Mouse (Mus musculus): ENCODE measurements around the gene Mmachc.
A peak's percentile ranks its signal among the peaks of the same experiment; 100 is the strongest.
"Not testable (repeated sequence)": the region's sequence is repeated elsewhere in the genome, so short reads cannot be mapped to it uniquely, and the experiment has no call there.

Mmachc gene

GRCm38 (mm10) chr4:116692146-116692545 is 16.1 kb downstream of the Mmachc start:
- DNase-seq (ENCODE audit: low spot score in 2 of 2): no peak

GRCm38 (mm10) chr4:116689309-116689876 is 18.8 kb downstream of the Mmachc start:
- DNase-seq (ENCODE audit: low spot score in 2 of 2): no peak

DNA sequence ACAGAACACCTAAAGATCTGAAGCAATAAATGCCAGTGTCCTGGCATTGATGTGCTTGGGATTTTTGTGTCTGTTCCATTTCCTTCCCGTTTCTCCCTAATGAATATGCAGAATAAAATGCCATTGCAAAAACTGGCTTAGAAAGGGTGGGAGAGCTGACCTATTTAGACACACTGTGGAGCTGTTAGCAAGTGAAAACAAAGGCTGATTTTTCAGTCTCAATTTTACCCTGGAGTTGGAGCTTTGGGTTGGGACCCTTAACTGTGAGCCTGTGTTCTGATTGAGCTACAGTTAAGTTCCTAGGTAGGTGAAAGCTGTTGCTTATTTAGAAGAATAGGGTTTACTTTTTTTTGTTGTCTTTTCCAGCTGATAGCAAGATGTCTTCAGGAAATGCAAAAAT is 21.2 kb downstream of the Mmachc start:
- no peak for DNase-seq (ENCODE audit: low spot score in 2 of 2)

GRCm38 (mm10) chr4:116685402-116686061 is 22.7 kb downstream of the Mmachc start, which contains the start of gene Prdx1:
Prdx1 (plus strand) TSS chr4:116685544.
- DNase-seq (ENCODE audit: low spot score in 2 of 2): peak; percentile 93 to 96

DNA sequence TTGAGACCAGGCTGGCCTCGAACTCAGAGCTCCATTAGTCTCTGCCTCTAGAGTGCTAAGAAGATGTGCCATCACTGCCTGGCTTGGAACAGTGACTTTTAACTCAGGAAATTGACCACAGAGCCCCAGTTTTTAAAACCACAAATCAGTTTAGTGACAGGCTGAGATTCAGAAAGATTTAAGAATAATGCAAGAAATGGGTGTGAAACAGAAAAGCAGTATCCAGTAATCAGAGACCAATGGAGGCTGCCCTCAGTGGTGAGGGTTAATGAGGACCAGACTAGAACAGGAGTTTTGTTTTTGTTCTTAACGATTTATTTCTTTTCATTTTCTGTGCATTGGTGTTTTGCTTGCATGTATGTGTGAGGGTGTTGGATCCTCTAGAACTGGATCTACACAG is 23.5 kb downstream of the Mmachc start:
- DNase-seq (ENCODE audit: low spot score in 2 of 2): no peak

DNA sequence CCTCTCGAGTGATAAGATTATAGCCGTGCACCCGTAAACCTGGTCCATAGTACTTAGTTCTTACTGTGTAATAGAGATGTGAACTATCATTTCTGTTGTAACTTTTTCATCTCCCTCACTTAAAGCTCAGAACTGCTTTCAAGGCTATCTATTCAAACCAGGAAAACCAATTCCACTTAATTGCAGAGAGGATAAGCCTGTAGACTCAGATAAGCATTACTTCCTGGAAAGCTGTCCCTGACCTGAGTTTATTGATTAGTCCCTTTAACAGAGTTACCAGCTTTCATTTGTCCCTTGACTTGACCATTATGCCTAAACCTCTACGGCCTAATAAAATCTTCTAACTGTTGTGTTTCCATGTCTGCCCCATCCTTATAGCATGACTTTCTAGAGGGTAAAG is 24.2 kb downstream of the Mmachc start:
- no peak for DNase-seq (ENCODE audit: low spot score in 2 of 2)

DNA sequence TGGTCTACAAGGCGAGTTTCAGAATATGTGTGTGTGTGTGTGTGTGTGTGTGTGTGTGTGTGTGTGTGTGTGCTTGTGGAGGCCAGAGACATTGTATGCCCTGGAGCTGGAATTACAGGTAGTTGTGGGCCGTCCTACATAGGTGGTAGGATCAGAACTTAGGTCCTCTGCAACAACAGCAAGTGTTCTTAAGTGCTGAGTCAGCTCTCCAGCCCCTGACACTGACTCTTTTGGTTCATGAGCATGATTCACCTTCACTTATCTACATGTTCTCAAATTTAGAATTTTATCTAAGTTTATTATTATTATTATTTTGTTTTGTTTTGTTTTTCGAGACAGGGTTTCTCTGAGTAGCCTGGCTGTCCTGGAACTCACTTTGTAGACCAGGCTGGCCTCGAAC is 27.7 kb downstream of the Mmachc start:
- DNase-seq (ENCODE audit: low spot score in 2 of 2): not testable (repeated sequence)

- DNase-seq (ENCODE audit: low spot score in 2 of 2): no peak
These were observed 29.1 kb downstream of the Mmachc start for GRCm38 (mm10) chr4:116679141-116679540.

DNA sequence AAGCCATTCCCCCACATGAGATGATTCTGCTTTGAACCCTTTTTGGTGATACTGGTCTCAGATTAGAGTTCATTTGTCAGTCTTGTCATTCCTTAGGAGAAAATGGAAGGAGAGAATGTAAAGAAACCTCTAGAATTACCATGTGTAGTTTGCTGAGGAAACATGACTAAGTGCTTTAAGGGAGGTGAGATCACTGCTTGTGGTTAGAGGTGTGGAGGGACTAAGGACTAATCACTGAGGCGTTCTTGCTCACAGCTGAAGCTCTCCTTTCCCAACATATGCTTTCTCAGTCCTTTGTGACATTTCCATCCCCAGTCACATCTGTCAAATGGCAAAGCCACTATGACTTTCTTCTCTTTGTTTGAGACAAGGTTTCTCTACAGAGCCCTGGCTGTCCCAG is 30.4 kb downstream of the Mmachc start:
- no peak for DNase-seq (ENCODE audit: low spot score in 2 of 2)

DNA sequence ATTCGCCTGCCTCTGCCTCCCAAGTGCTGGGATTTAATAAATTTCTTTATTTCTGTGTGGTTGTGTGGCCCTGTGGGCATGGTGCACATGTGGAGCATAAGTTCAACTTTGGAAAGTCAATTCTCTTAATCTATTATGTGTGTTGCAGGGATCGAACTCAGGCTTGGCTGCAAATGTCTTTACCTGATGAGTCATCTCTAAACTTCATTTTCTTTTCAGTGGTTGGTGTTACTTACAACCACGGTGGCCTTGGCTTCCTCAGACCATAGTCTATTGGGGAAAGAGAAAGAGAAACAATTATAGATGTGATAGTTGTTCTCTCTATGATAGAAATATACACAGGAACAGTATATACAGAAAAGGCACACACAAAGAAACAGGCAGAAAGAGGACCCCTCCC is 32.2 kb downstream of the Mmachc start:
- no peak for DNase-seq (ENCODE audit: low spot score in 2 of 2)

DNA sequence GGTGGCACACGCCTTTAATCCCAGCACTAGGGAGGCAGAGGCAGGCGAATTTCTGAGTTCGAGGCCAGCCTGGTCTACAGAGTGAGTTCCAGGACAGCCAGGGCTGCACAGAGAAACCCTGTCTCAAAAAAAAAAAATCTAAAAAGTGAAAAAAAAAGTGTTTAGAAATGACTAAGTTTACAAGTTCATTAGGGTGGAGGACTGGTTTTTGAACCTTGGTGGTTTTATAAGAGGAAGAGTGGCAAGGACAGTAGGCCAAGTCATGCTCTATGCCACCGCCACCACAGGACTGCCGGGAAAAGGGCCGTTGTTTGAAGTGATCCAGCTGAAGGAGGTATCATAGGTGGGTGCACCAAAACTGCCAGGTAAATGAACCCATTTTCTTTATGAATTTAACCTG is 33.4 kb downstream of the Mmachc start:
- not testable (repeated sequence) for DNase-seq (ENCODE audit: low spot score in 2 of 2)

GRCm38 (mm10) chr4:116672785-116673184 is 35.4 kb downstream of the Mmachc start:
- peak in 1 of 2 experiments; percentile 72 for DNase-seq (ENCODE audit: low spot score in 2 of 2)

DNA sequence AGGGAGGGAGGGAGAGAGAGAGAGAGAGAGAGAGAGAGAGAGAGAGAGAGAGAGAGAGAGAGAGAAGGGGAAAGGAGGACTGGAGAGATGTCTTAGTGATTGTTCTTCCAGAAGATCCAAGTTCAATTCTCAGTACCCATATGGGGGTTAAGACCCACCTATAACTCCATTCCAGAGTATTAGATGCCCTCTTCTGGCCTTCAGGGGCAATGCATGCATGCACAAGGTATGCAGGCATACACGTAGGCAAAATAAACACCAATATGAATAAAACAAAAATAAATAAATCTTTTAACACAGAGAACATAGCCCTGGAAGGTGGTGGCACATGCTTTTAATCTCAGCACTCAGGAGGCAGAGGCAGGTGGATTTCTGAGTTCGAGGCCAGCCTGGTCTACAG is 38.9 kb downstream of the Mmachc start:
- DNase-seq (ENCODE audit: low spot score in 2 of 2): no peak

GRCm38 (mm10) chr4:116668145-116668544 is 40.1 kb downstream of the Mmachc start:
- DNase-seq (ENCODE audit: low spot score in 2 of 2): no peak

DNA sequence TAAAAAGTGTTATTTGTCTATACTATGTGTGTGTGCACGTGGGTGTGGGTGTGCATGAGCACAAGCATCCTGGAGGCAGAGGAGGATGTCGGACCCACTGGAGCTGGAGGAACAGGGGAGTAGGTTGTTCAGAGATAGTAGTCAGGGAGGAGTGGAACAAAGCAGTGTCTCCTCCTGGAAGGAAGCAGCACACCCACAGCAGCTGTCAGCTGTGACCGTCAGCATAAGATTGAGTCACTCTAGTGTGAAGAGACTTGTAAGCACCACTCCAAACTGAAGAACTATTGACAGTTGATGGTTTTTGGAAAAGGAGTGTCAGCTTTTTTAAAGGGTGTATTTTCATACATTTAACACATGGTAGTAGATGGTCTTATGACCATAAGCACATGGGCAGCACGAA is 41.6 kb downstream of the Mmachc start:
- no peak for DNase-seq (ENCODE audit: low spot score in 2 of 2)

DNA sequence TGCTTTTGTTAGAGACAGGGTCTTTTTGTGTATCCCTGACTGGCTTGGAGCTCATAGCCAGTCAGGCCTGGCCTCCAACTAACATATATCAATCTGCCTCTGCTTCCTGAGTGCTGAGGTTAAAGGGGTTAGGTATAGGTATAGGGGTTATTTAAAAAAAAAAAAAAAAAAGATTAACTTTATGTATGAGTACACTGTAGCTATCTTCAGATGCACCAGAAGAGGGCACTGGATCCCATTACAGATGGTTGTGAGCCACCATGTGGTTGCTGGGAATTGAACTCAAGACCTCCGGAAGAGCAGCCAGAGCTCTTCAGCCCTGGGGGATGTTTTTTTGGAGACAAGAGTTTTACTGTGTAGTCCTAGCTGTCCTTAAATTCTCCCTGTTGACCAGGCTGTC is 46.2 kb downstream of the Mmachc start:
- DNase-seq (ENCODE audit: low spot score in 2 of 2): no peak

GRCm38 (mm10) chr4:116660829-116661228 is 47.4 kb downstream of the Mmachc start:
- no peak for DNase-seq (ENCODE audit: low spot score in 2 of 2)

DNA sequence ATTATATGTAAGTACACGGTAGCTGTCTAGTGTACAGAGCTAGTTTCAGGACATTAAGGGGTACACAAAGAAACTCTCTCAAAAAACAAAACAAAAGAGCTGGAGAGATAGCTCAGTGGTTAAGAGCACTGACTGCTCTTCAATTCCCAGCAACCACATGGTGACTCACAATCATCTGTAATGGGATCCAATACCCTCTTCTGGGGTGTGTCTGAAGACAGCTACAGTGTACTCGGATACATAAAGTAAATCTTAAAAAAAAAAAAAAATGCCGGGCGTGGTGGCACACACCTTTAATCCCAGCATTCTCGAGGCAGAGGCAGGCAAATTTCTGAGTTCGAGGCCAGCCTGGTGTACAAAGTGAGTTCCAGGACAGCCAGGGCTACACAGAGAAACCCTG is 48.3 kb downstream of the Mmachc start:
- not testable (repeated sequence) for DNase-seq (ENCODE audit: low spot score in 2 of 2)

DNA sequence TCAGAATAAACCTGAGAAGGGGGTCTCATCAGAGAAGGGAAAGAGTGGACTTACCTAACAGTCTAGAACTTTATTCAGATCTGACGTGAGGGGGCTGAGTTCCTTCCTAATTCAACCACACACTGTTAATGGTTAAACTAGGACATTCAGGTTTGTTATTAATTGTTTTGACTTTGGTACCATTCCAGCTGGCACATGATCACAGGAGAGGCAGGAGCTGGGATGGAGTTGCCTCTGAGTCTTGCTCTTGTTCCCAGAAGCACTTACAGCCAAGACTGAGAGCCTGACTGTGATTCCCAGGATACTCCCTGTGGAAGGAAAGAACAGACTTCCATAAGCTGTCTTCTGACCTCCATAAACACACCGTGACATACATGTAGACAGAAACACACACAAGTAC is 48.7 kb downstream of the Mmachc start:
- DNase-seq (ENCODE audit: low spot score in 2 of 2): no peak

- no peak for DNase-seq (ENCODE audit: low spot score in 2 of 2)
These were observed 50.2 kb downstream of the Mmachc start for GRCm38 (mm10) chr4:116657971-116658370.

DNA sequence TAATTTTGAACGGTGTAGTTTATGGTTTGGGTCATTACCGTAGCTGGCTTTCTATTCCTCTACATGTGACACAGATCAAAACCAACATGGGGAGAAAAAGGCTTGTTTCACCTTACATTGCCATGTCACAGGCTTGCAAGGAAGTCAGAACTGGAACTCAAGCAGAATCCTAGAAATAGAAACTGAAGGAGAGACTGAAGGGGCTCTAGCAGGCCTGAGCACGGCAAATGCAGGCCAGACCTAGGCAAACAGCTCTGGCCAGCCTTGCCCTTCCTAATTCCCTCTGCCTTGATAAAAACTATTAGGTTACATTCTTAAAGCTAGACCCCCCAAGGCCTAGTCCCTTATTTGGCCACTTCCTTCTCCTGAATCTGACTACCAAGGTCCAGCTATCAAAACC is 52.5 kb downstream of the Mmachc start:
- no peak for DNase-seq (ENCODE audit: low spot score in 2 of 2)

GRCm38 (mm10) chr4:116655100-116655499 is 53.1 kb downstream of the Mmachc start:
- DNase-seq (ENCODE audit: low spot score in 2 of 2): no peak

GRCm38 (mm10) chr4:116653228-116653627 is 55.0 kb downstream of the Mmachc start:
- no peak for DNase-seq (ENCODE audit: low spot score in 2 of 2)
